8 mouse cellular contexts compared by ENCODE assay signal in the genomic region with DNA sequence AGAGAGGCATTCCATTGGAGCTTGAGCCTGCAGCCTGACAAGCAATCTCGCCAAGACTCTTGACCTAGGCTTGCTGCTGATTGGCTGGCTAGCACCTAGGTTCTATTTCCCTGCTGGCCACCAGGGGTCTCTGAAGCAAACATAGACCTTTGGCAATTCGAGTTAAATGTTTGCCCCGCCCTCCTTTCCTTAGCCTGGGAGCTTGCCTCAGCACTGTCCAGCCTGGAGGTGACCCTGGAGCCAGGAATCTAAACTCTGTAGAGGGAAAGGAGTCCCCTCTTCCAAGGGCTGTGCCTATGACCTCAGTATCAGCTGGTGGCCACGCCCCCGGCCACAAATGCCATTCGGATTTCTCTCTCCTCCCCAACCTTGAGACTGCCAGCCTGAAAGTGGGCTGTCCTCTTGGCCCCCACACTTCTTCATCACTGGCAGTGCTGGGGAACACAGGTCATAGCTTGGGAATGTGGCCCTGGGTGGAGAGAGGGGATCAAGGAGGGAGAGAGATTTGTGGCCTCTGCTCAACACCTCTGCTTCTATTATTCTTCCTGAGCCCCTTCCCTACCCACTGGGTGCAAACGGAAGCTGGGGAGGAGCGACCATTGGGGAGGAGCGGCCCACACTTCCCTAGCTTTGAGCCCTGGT. TPM values are rescaled to one million over a fixed set of nuclear protein-coding genes. Genes with fewer than 3 reads are reported as not detected.
DNase-seq lines count a peak whose midpoint lies in the region; ATAC-seq and TF ChIP-seq lines count a peak whose summit lies in the region.

No protein-coding gene starts in this region.

- peak overlapping the region; percentile 51 for H3K27ac ChIP-seq in liver, embryonic 11.5 days (ENCODE audit: low read depth, low read length)

- 5% methylated on average over 9 of the region's 9 CpGs for WGBS in liver, embryonic 11.5 days

- H3K79me2 ChIP-seq in myocyte (ENCODE audit: control insufficient read depth, insufficient read depth) = peaks cover 9% of the 10 kb centered on the region

- peak; percentile 44 for ATAC-seq in liver, embryonic 11.5 days (replicated peaks; ENCODE audit: low FRiP score)

- H3K9me3 ChIP-seq in liver, embryonic 11.5 days (ENCODE audit: control insufficient read depth, low read length) = no peaks in the 10 kb centered on the region

- H3K27me3 ChIP-seq in liver, embryonic 11.5 days (replicated peaks; ENCODE audit: control insufficient read depth, insufficient read depth, low read length) = peaks cover 2% of the 10 kb centered on the region
- H3K27me3 ChIP-seq in myocyte (ENCODE audit: control insufficient read depth, insufficient read depth, insufficient read length) = no peaks in the 10 kb centered on the region

- no peak overlapping the region for H3ac ChIP-seq in myocyte (ENCODE audit: control insufficient read depth, insufficient read length)

- H3K4me1 ChIP-seq in liver, embryonic 11.5 days (replicated peaks; ENCODE audit: control insufficient read depth, insufficient read depth, low read length) = peaks cover 16% of the 10 kb centered on the region

- H3K36me3 ChIP-seq in liver, embryonic 11.5 days (ENCODE audit: control insufficient read depth, insufficient read depth, low read length) = peaks cover 4% of the 10 kb centered on the region; the same call in 1 of the 2 replicates
- H3K36me3 ChIP-seq in myocyte (ENCODE audit: control insufficient read depth, insufficient read depth) = peaks cover 30% of the 10 kb centered on the region

- no peak for TF ChIP-seq POLR2A in myocyte (IDR thresholded peaks at IDR 0.05; ENCODE audit: insufficient read length, low read depth)

- H3K4me2 ChIP-seq in liver, embryonic 11.5 days = peak overlapping the region; percentile 60
- peak overlapping the region; percentile 94 for H3K4me2 ChIP-seq in myocyte (ENCODE audit: low read depth)

- H3K9ac ChIP-seq in liver, embryonic 11.5 days (ENCODE audit: low read depth, low read length) = no peak overlapping the region

- H3K4me3 ChIP-seq in liver, embryonic 11.5 days (ENCODE audit: low read depth, low read length) = no peak overlapping the region
- H3K4me3 ChIP-seq in myocyte = peak overlapping the region; percentile 23

- DNase-seq in A20 (ENCODE audit: low read depth, low spot score) = peak; percentile 66
- DNase-seq in Muller cell, postnatal 12 days (ENCODE audit: inconsistent ontology term) = peak; percentile 85
- peak; percentile 86 for DNase-seq in cerebellum, adult 9-11 months
- peak; percentile 89 for DNase-seq in gastrocnemius, postnatal 25 days
- DNase-seq in hindlimb bud, embryonic 11.5 days (ENCODE audit: extremely low spot score, low read depth, low spot score) = peak; percentile 56
- DNase-seq in liver, embryonic 11.5 days (ENCODE audit: low spot score) = peak; percentile 64
- peak; percentile 42 to 75 for DNase-seq in urinary bladder, postnatal 36 days (ENCODE audit: low spot score in 2 of 2)

TF ChIP-seq in myocyte, 11 proteins besides CTCF, POLR2A, EP300 and RAD21:
- TF ChIP-seq MYOD1 (IDR thresholded peaks at IDR 0.05; ENCODE audit: control insufficient read depth in 1 of 3, insufficient read length in 2 of 3, low read depth in 2 of 3) (peak in 1 of 3 experiments; percentile 43), MYOG (IDR thresholded peaks at IDR 0.05; ENCODE audit: control insufficient read depth in 1 of 3, insufficient read depth in 1 of 3, insufficient read length in 2 of 3, low read depth in 2 of 3) (peak in 1 of 3 experiments; percentile 37), E2F4 (IDR thresholded peaks at IDR 0.05; ENCODE audit: insufficient read depth) (no peak), TCF3 (IDR thresholded peaks at IDR 0.05; ENCODE audit: insufficient read length, low read depth) (no peak)

RNA-seq across cellular contexts. Expression of gene Speg, which starts 23.8 kb away (rescaled TPM):
- 100 to 1,000 TPM; 200 to 244 TPM for total RNA-seq in gastrocnemius, postnatal 25 days (2021)
- polyA plus RNA-seq in liver, embryonic 11.5 days (2014; fragmentation: Nextera tagmentation; extraction: Ambion mirVana) = 24.8 and 32.3 TPM in 2 replicates
- 42.3 TPM for polyA plus RNA-seq in myocyte (2012; fragmentation: generic; extraction: Trizol)

RNA-seq across cellular contexts. Expression of gene Gmppa, which starts 36.8 kb away (rescaled TPM):
- 10 to 100 TPM; 32.0 to 37.2 TPM for total RNA-seq in gastrocnemius, postnatal 25 days (2021)
- 64.0 and 69.1 TPM in 2 replicates for polyA plus RNA-seq in liver, embryonic 11.5 days (2014; fragmentation: Nextera tagmentation; extraction: Ambion mirVana)
- 106 TPM for polyA plus RNA-seq in myocyte (2012; fragmentation: generic; extraction: Trizol)

RNA-seq across cellular contexts. Expression of gene Des, which starts 38.8 kb away (rescaled TPM):
- total RNA-seq in gastrocnemius, postnatal 25 days (2021) = 1,000 to 10,000 TPM; 1,914 to 2,104 TPM
- polyA plus RNA-seq in liver, embryonic 11.5 days (2014; fragmentation: Nextera tagmentation; extraction: Ambion mirVana) = 13.3 and 14.5 TPM in 2 replicates
- polyA plus RNA-seq in myocyte (2012; fragmentation: generic; extraction: Trizol) = 2,193 TPM

RNA-seq across cellular contexts. Expression of gene Asic4, which starts 51.4 kb away (rescaled TPM):
- total RNA-seq in gastrocnemius, postnatal 25 days (2021) = not detected
- 0.56 and 0.65 TPM in 2 replicates for polyA plus RNA-seq in liver, embryonic 11.5 days (2014; fragmentation: Nextera tagmentation; extraction: Ambion mirVana)
- polyA plus RNA-seq in myocyte (2012; fragmentation: generic; extraction: Trizol) = 0.28 TPM

Comparison
In these comparisons a context has a peak if more than half of its experiments do, and no peak if none do; other contexts are left out.
1. RNA of gene Des, which starts 38.8 kb away (polyA plus RNA-seq): 2,193 TPM in myocyte (single experiment); 13.3 to 14.5 TPM in liver, embryonic 11.5 days; every median in the first group is over 100 times any median in the second.
2. Peak in every context shown above with its lines, with median percentiles within 50 percentile points of each other: DNase-seq.